Mouse (Mus musculus): Measurements from ENCODE around the gene L3mbtl4. TPM values are rescaled to one million over a fixed set of nuclear protein-coding genes. Genes with fewer than 3 reads are reported as not detected.

The L3mbtl4 gene
- polyA plus RNA-seq (2015; fragmentation: Nextera tagmentation; extraction: Ambion mirVana) = not detected in 2 replicates

GRCm38 (mm10) chr17:68273527-68273926, at the start of gene L3mbtl4:
Gene L3mbtl4 (plus strand): TSS chr17:68273797.
- no peak for ATAC-seq (ENCODE audit: insufficient read depth)
- Histone ChIP-seq H3K4me1 (replicated peaks) (no peaks in the 10 kb centered on the region), H3K27me3 (peaks cover 23% of the 10 kb centered on the region), H3K36me3 (replicated peaks) (no peaks in the 10 kb centered on the region), H3K27ac (replicated peaks) (no peak within 1 kb of the TSS), H3K4me3 (replicated peaks) (no peak within 1 kb of the TSS), H3K9me3 (replicated peaks) (no peaks in the 10 kb centered on the region), H3K9ac (no peak within 1 kb of the TSS), H3K4me2 (peak within 1 kb of the TSS; percentile 42)
- 2% methylated on average over 29 of the region's 29 CpGs for WGBS (ENCODE audit: insufficient replicate concordance)

DNA sequence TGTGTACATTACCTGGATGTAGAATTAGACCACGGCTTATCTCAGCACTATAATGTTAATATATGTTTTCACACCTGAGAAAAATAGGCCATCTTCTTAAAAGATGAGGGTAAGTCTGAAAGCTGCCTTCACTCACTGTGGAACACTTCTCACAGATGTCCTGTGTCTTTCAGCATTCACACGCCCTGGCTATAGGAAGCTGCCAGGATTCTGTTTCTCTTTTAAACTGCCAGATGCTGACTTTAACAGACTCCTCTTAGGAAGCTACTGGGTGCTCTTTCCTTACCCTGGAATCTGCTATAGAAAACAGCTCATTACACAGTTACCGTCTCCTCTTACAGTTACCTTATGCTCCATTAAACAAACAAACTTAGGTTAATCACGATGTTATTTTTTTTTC, 43.1 kb upstream of the L3mbtl4 start:
- H3K9me3 ChIP-seq (replicated peaks) = no peaks in the 10 kb centered on the region
- H3K27ac ChIP-seq (replicated peaks) = no peak overlapping the region
- WGBS (ENCODE audit: insufficient replicate concordance) = 64% methylated on average over 4 of the region's 4 CpGs
- no peaks in the 10 kb centered on the region for H3K27me3 ChIP-seq
- H3K9ac ChIP-seq = no peak overlapping the region
- H3K36me3 ChIP-seq (replicated peaks) = no peaks in the 10 kb centered on the region
- H3K4me1 ChIP-seq (replicated peaks) = no peaks in the 10 kb centered on the region
- H3K4me2 ChIP-seq = no peak overlapping the region
- H3K4me3 ChIP-seq (replicated peaks) = no peak overlapping the region
- ATAC-seq (ENCODE audit: insufficient read depth) = no peak

DNA sequence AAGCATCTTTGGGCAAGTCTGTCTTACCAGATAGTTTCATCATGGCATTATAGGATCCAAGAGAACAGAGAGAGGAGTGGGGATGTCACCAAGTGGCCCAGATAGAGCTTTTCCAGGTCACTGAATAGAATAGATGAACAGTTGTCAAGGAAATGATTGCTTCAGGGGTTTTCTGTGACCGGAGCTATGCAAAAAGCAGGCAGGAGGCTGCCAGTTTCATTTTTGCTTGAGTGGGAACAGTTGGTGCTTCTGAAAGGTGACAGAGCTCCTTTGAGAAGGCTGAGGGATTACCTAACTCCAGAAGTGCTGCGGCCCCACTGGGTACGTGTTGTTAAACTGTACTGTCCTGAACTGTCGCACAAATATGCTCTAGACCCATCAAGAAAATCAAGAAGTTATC, 38.2 kb upstream of the L3mbtl4 start:
- no peak overlapping the region for H3K4me3 ChIP-seq (replicated peaks)
- H3K36me3 ChIP-seq (replicated peaks) = no peaks in the 10 kb centered on the region
- no peaks in the 10 kb centered on the region for H3K27me3 ChIP-seq
- H3K4me2 ChIP-seq = no peak overlapping the region
- no peaks in the 10 kb centered on the region for H3K4me1 ChIP-seq (replicated peaks)
- WGBS (ENCODE audit: insufficient replicate concordance) = 70% methylated on average over 4 of the region's 4 CpGs
- ATAC-seq (ENCODE audit: insufficient read depth) = no peak
- no peak overlapping the region for H3K27ac ChIP-seq (replicated peaks)
- H3K9ac ChIP-seq = no peak overlapping the region
- H3K9me3 ChIP-seq (replicated peaks) = no peaks in the 10 kb centered on the region

DNA sequence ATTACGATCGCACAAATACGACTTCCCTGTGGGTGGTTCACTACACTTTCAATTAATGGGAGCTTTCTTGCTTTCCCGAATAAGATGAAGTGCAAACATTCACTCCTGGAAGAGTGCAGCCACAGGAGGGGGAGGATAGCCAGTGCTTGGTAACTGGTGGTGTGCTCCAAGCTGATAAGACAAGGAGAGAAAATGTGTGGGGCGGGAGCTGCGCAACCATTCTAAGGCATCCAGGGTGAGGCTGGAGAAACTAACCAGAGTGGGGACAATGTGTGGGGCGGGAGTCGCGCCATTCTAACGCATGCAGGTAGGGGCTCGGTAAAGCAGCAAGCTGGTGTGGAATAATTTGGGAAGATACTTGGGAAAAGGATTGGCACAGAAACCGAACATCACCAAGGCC, 36.6 kb upstream of the L3mbtl4 start:
- Histone ChIP-seq H3K9me3 (replicated peaks) (no peaks in the 10 kb centered on the region), H3K36me3 (replicated peaks) (no peaks in the 10 kb centered on the region), H3K4me3 (replicated peaks) (no peak overlapping the region), H3K27ac (replicated peaks) (no peak overlapping the region), H3K9ac (no peak overlapping the region), H3K4me2 (no peak overlapping the region), H3K27me3 (no peaks in the 10 kb centered on the region), H3K4me1 (replicated peaks) (no peaks in the 10 kb centered on the region)
- 61% methylated on average over 12 of the region's 12 CpGs for WGBS (ENCODE audit: insufficient replicate concordance)
- no peak for ATAC-seq (ENCODE audit: insufficient read depth)

- ATAC-seq (ENCODE audit: insufficient read depth) = no peak
- H3K4me3 ChIP-seq (replicated peaks) = no peak overlapping the region
- no peak overlapping the region for H3K4me2 ChIP-seq
- no peak overlapping the region for H3K27ac ChIP-seq (replicated peaks)
- no peaks in the 10 kb centered on the region for H3K36me3 ChIP-seq (replicated peaks)
- H3K9me3 ChIP-seq (replicated peaks) = no peaks in the 10 kb centered on the region
- H3K9ac ChIP-seq = no peak overlapping the region
- H3K27me3 ChIP-seq = no peaks in the 10 kb centered on the region
- H3K4me1 ChIP-seq (replicated peaks) = no peaks in the 10 kb centered on the region
- 57% methylated on average over 2 of the region's 2 CpGs for WGBS (ENCODE audit: insufficient replicate concordance)
Measured at GRCm38 (mm10) chr17:68240171-68240570, 33.4 kb upstream of the L3mbtl4 start.

- no peaks in the 10 kb centered on the region for H3K36me3 ChIP-seq (replicated peaks)
- no peak overlapping the region for H3K9ac ChIP-seq
- no peak overlapping the region for H3K27ac ChIP-seq (replicated peaks)
- WGBS (ENCODE audit: insufficient replicate concordance) = 54% methylated on average over 7 of the region's 7 CpGs
- H3K4me2 ChIP-seq = no peak overlapping the region
- H3K9me3 ChIP-seq (replicated peaks) = no peaks in the 10 kb centered on the region
- H3K4me3 ChIP-seq (replicated peaks) = no peak overlapping the region
- H3K4me1 ChIP-seq (replicated peaks) = no peaks in the 10 kb centered on the region
- ATAC-seq (ENCODE audit: insufficient read depth) = no peak
- no peaks in the 10 kb centered on the region for H3K27me3 ChIP-seq
Measured at GRCm38 (mm10) chr17:68264835-68265557, 8.6 kb upstream of the L3mbtl4 start.

DNA sequence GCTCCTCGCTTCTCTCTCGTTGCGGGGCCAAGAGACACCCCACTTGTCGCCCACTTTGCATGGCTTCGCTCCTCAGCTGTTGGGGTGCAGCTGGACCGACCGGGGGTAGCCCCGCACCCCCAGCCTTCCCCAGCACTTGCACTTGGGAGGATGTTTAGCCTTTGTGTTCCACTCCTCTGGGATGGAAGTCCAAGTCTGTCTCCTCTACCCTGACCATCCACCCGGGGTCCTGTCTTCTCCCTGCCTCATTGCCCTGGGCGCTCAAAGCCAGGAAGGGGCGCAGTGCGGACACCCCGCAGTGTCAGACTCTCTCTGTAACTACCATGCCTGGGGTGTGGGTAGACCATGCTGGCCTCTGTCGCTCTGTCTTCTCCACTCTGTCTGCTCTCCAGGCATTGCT, 357 bp downstream of the L3mbtl4 start:
- no peak for ATAC-seq (ENCODE audit: insufficient read depth)
- Histone ChIP-seq H3K9me3 (replicated peaks) (no peaks in the 10 kb centered on the region), H3K27ac (replicated peaks) (no peak overlapping the region), H3K36me3 (replicated peaks) (no peaks in the 10 kb centered on the region), H3K9ac (no peak overlapping the region), H3K4me1 (replicated peaks) (no peaks in the 10 kb centered on the region), H3K4me2 (peak overlapping the region; percentile 42), H3K27me3 (peaks cover 23% of the 10 kb centered on the region), H3K4me3 (replicated peaks) (no peak overlapping the region)
- 22% methylated on average over 13 of the region's 14 CpGs for WGBS (ENCODE audit: insufficient replicate concordance)

DNA sequence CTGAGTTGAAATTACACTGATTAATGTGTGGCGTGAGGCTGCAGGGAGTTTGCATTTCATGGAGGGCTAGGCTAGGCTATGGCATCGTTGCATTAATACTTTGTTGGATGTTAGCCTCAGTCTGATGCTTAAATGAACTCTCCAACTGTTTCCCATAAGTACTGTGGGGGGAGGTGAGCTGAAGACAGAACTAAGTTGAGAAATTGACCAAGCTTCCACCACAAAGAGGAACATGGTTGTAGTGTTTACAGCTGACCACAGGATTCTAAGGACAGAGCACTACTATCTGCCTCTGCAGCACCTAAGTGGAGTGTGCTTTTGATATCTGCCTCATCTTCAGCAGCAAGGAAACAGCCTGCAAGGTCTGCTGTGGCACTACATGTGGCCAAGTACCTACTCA, 1.5 kb downstream of the L3mbtl4 start:
- no peak overlapping the region for H3K27ac ChIP-seq (replicated peaks)
- no peak overlapping the region for H3K4me3 ChIP-seq (replicated peaks)
- 58% methylated on average over 2 of the region's 2 CpGs for WGBS (ENCODE audit: insufficient replicate concordance)
- H3K27me3 ChIP-seq = peaks cover 23% of the 10 kb centered on the region
- H3K9me3 ChIP-seq (replicated peaks) = no peaks in the 10 kb centered on the region
- no peak for ATAC-seq (ENCODE audit: insufficient read depth)
- no peaks in the 10 kb centered on the region for H3K4me1 ChIP-seq (replicated peaks)
- no peaks in the 10 kb centered on the region for H3K36me3 ChIP-seq (replicated peaks)
- H3K9ac ChIP-seq = no peak overlapping the region
- H3K4me2 ChIP-seq = no peak overlapping the region

- Histone ChIP-seq H3K36me3 (replicated peaks) (no peaks in the 10 kb centered on the region), H3K4me2 (no peak overlapping the region), H3K4me1 (replicated peaks) (no peaks in the 10 kb centered on the region), H3K4me3 (replicated peaks) (no peak overlapping the region), H3K9me3 (replicated peaks) (no peaks in the 10 kb centered on the region), H3K27ac (replicated peaks) (no peak overlapping the region), H3K9ac (no peak overlapping the region), H3K27me3 (no peaks in the 10 kb centered on the region)
- WGBS (ENCODE audit: insufficient replicate concordance) = 47% methylated on average over 2 of the region's 2 CpGs
- no peak for ATAC-seq (ENCODE audit: insufficient read depth)
Measured at GRCm38 (mm10) chr17:68280915-68281314, 7.3 kb downstream of the L3mbtl4 start.

GRCm38 (mm10) chr17:68285119-68285782, 11.7 kb downstream of the L3mbtl4 start:
- H3K36me3 ChIP-seq (replicated peaks) = no peaks in the 10 kb centered on the region
- no peak overlapping the region for H3K4me3 ChIP-seq (replicated peaks)
- no peak for ATAC-seq (ENCODE audit: insufficient read depth)
- no peaks in the 10 kb centered on the region for H3K9me3 ChIP-seq (replicated peaks)
- no peaks in the 10 kb centered on the region for H3K27me3 ChIP-seq
- no peak overlapping the region for H3K4me2 ChIP-seq
- H3K9ac ChIP-seq = no peak overlapping the region
- H3K27ac ChIP-seq (replicated peaks) = no peak overlapping the region
- no peaks in the 10 kb centered on the region for H3K4me1 ChIP-seq (replicated peaks)
- 36% methylated on average over 8 of the region's 8 CpGs for WGBS (ENCODE audit: insufficient replicate concordance)

- no peaks in the 10 kb centered on the region for H3K27me3 ChIP-seq
- H3K9me3 ChIP-seq (replicated peaks) = no peaks in the 10 kb centered on the region
- WGBS (ENCODE audit: insufficient replicate concordance) = 55% methylated on average over 4 of the region's 4 CpGs
- H3K4me3 ChIP-seq (replicated peaks) = no peak overlapping the region
- no peaks in the 10 kb centered on the region for H3K4me1 ChIP-seq (replicated peaks)
- peak; percentile 62 for ATAC-seq (ENCODE audit: insufficient read depth)
- H3K9ac ChIP-seq = no peak overlapping the region
- H3K4me2 ChIP-seq = no peak overlapping the region
- H3K27ac ChIP-seq (replicated peaks) = no peak overlapping the region
- no peaks in the 10 kb centered on the region for H3K36me3 ChIP-seq (replicated peaks)
Measured at GRCm38 (mm10) chr17:68288094-68288493, 14.5 kb downstream of the L3mbtl4 start.
